Mouse (Mus musculus) intestine, postnatal 0 days (tissue): Measurements from ENCODE around the gene Ahnak. TPM values are rescaled to one million over a fixed set of nuclear protein-coding genes. Genes with fewer than 3 reads are reported as not detected.

Experiments used
- ATAC-seq: fragments of 200-750 bp; cut with Nextera tagmentation; 2 replicates; pipeline ENCODE4 v1.8.0; 2017; ENCODE audit warnings: mild to moderate bottlenecking, moderate TSS enrichment, moderate library complexity
- H3K27ac ChIP-seq: fragments of 300-500 bp; sonication (generic); 2 replicates; pipeline ENCODE4 v1.5.1; 2014; ENCODE audit warnings: mild to moderate bottlenecking, low read depth, low read length, moderate library complexity
- H3K27me3 ChIP-seq: fragments of 300-500 bp; sonication (generic); replicated peaks from 2 replicates; pipeline ENCODE4 v1.6.1; 2014; ENCODE audit warnings: low read length, mixed read lengths; ENCODE audit not compliant: control insufficient read depth, insufficient read depth
- H3K36me3 ChIP-seq: fragments of 300-500 bp; sonication (generic); 2 replicates; pipeline ENCODE4 v1.6.1; 2014; ENCODE audit warnings: mild to moderate bottlenecking, moderate library complexity; ENCODE audit not compliant: control insufficient read depth, insufficient read depth
- H3K4me1 ChIP-seq: fragments of 300-500 bp; sonication (generic); replicated peaks from 2 replicates; pipeline ENCODE4 v1.6.1; 2014; ENCODE audit warnings: antibody characterized with exemption, low read length, mixed read lengths; ENCODE audit not compliant: control insufficient read depth, insufficient read depth
- H3K4me2 ChIP-seq: fragments of 300-500 bp; sonication (generic); replicated peaks from 2 replicates; pipeline ENCODE4 v1.6.1; 2014; ENCODE audit warnings: low read depth, mild to moderate bottlenecking, moderate library complexity
- H3K4me3 ChIP-seq: fragments of 300-500 bp; sonication (generic); 2 replicates; pipeline ENCODE4 v1.5.1; 2014; ENCODE audit warnings: low read depth, low read length
- H3K9ac ChIP-seq: fragments of 300-500 bp; sonication (generic); 2 replicates; pipeline ENCODE4 v1.6.1; 2014; ENCODE audit warnings: mild to moderate bottlenecking, low read depth, low read length
- H3K9me3 ChIP-seq: fragments of 300-500 bp; sonication (generic); 2 replicates; pipeline ENCODE4 v1.6.1; 2016; ENCODE audit warnings: mixed run types; ENCODE audit not compliant: control insufficient read depth
- CTCF ChIP-seq: sonication (generic); IDR thresholded peaks from 2 replicates; pipeline ENCODE4 v1.5.1; 2016; ENCODE audit warnings: low read depth, mild to moderate bottlenecking, control low read depth, antibody characterized with exemption, moderate library complexity
- WGBS: fragments of 180-500 bp; shearing (Covaris S2); extraction: QIAGEN DNeasy Blood & Tissue Kit; methylation state at CpG from one replicate; pipeline ENCODE4 v1.1.7; 2014; 5-methylcytosine and 5-hydroxymethylcytosine counted together
- polyA plus RNA-seq: library from polyadenylated mRNA; unstranded; fragments of >200 nt; fragmentation: Nextera tagmentation; extraction: Ambion mirVana; gene quantifications from 2 replicates; pipeline ENCODE4 v1.2.1, GENCODE M21; 2015

The Ahnak gene
- polyA plus RNA-seq, 1 experiment from 2014 or later = 26.2 TPM

DNA sequence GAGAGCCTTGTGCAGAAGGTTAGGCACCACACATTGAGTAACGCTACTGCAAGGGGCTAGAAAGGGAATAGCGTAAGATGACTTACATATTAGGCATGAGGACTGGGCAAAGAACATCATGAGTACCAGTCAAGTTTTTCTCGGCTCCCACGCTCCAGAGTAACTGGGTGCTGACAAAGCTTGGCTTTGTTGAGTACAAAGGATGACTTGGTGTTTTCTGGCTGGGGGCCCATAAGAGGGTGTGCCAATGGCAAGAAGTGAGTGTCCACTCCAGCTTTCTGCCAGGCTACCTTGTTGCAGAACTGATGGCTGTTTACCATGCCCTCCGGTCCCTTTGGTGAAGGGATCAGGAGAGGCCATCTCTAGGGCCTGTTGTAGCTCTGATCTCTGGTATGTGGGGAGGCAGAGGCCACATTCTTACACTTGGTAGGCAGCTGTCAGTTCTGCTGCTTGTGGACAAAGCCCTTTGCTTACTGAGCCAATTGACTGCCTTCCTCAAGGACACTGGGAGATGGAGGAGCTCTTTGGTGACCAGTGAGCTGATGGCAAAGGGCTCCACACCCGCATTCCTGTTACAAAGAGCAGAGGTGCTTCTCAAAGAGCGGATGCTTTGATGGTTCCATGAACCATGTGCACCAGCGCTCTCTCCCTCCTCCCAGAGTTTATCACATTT is 72.3 kb downstream of the Ahnak start:
- peaks cover under 1% of the 10 kb centered on the region; the same call in 1 of the 2 replicates for H3K4me1 ChIP-seq
- H3K36me3 ChIP-seq = no peaks in the 10 kb centered on the region
- H3K27ac ChIP-seq = no peak overlapping the region
- H3K4me3 ChIP-seq = no peak overlapping the region
- H3K4me2 ChIP-seq = no peak overlapping the region
- 91% methylated on average over 8 of the region's 8 CpGs for WGBS
- no peak for TF ChIP-seq CTCF
- H3K9ac ChIP-seq = no peak overlapping the region
- ATAC-seq = no peak
- H3K27me3 ChIP-seq = no peaks in the 10 kb centered on the region
- H3K9me3 ChIP-seq = no peaks in the 10 kb centered on the region

DNA sequence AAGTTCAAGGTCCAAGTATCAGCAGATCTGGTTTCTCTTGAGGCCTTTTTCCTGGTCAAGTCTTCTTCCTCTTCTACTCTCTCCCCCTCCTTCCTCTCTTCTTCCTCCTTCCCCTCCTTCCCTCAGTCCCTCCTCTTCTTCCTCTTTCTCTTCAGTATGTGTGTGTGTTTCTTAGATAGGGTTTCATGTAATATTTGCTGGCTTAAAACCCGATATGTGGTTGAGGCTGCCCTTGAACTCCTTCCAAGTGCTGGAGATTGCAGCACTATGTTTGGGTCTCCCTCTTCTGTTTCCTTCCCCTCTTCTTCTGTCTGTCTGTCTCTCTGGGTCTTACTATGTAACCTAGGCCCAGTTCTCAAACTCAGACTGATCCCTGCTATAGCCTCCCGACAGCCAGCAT is 73.7 kb downstream of the Ahnak start:
- Histone ChIP-seq H3K27me3 (no peaks in the 10 kb centered on the region), H3K4me2 (no peak overlapping the region), H3K27ac (no peak overlapping the region), H3K36me3 (no peaks in the 10 kb centered on the region), H3K9me3 (no peaks in the 10 kb centered on the region), H3K4me3 (no peak overlapping the region), H3K9ac (no peak overlapping the region), H3K4me1 (peaks cover 3% of the 10 kb centered on the region; the same call in 1 of the 2 replicates)
- no peak for TF ChIP-seq CTCF
- WGBS = 90% methylated on average over 2 of the region's 2 CpGs
- no peak for ATAC-seq

DNA sequence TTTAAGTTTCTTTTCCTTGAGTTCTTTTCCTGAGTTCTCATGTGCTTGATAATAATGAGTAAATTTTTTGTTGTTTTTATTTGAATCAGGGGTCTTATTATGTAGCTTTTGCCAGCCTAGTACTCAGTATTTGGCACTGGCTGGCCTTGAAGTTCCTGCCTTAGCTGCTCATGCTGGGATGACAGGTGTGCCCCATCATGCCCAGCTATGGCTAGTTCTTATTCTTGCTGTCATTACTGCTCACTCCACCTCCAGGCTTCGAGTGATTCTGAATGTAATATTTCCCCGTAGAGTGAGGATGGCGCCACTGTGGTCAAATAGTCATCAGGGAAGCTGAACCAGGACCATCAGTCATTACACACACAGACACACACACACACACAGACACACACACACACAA is 74.7 kb downstream of the Ahnak start:
- TF ChIP-seq CTCF = no peak
- H3K9me3 ChIP-seq = no peaks in the 10 kb centered on the region
- ATAC-seq = no peak
- H3K27ac ChIP-seq = no peak overlapping the region
- H3K27me3 ChIP-seq = no peaks in the 10 kb centered on the region
- 82% methylated on average over 3 of the region's 3 CpGs for WGBS
- H3K4me2 ChIP-seq = no peak overlapping the region
- no peaks in the 10 kb centered on the region for H3K36me3 ChIP-seq
- H3K4me1 ChIP-seq = peaks cover 3% of the 10 kb centered on the region; the same call in 1 of the 2 replicates
- H3K9ac ChIP-seq = no peak overlapping the region
- H3K4me3 ChIP-seq = no peak overlapping the region

GRCm38 (mm10) chr19:9065621-9066561 is 76.8 kb downstream of the Ahnak start:
- no peak for TF ChIP-seq CTCF
- no peaks in the 10 kb centered on the region for H3K9me3 ChIP-seq
- no peaks in the 10 kb centered on the region for H3K36me3 ChIP-seq
- peak; percentile 85 for ATAC-seq
- H3K27me3 ChIP-seq = no peaks in the 10 kb centered on the region
- peak overlapping the region; percentile 22; the same call in 1 of the 2 replicates for H3K27ac ChIP-seq
- peaks cover 7% of the 10 kb centered on the region for H3K4me1 ChIP-seq
- WGBS = 32% methylated on average over 9 of the region's 9 CpGs
- H3K4me3 ChIP-seq = no peak overlapping the region
- no peak overlapping the region for H3K9ac ChIP-seq
- H3K4me2 ChIP-seq = 0 out of 2 replicates have a peak overlapping the region, but pooled peaks have one; percentile 18

DNA sequence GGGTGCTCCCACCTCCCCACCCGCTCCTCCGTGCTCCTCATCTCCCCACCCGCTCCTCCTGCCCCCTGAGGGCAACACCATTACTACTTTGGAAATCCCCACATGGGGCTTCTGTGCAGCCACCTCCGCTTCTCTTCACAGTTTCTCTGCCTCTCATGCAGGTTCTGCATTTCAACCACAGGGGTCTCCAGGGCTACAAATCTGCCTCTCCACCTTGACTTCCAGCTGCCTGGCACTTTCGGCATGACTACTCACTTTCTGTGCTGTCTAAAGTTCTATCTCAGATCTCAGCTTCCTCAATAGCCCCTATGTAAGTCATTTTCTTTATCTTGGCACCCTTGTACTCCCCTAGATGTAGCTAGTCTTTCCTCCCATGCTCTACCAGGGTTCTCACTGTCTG is 78.2 kb downstream of the Ahnak start:
- 87% methylated on average over 5 of the region's 5 CpGs for whole genome bisulfite sequencing
- ATAC-seq = no peak

GRCm38 (mm10) chr19:9069687-9070307 is 80.7 kb downstream of the Ahnak start:
- Histone ChIP-seq H3K9me3 (no peaks in the 10 kb centered on the region), H3K9ac (no peak overlapping the region), H3K4me1 (peaks cover 11% of the 10 kb centered on the region), H3K36me3 (no peaks in the 10 kb centered on the region), H3K4me2 (no peak overlapping the region), H3K4me3 (no peak overlapping the region), H3K27me3 (no peaks in the 10 kb centered on the region), H3K27ac (peak overlapping the region; percentile 68; the same call in 1 of the 2 replicates)
- 50% methylated on average over 8 of the region's 8 CpGs for WGBS
- TF ChIP-seq CTCF = 0 out of 2 replicates have a peak, but pooled peaks have one; percentile 8
- ATAC-seq = no peak

More for the DNA sequence above, 78.2 kb downstream of the Ahnak start:
- no peaks in the 10 kb centered on the region for H3K9me3 ChIP-seq
- TF ChIP-seq CTCF = no peak
- H3K9ac ChIP-seq = no peak overlapping the region
- peaks cover 11% of the 10 kb centered on the region for H3K4me1 ChIP-seq
- no peak overlapping the region for H3K27ac ChIP-seq
- no peak overlapping the region for H3K4me3 ChIP-seq
- H3K36me3 ChIP-seq = no peaks in the 10 kb centered on the region
- no peaks in the 10 kb centered on the region for H3K27me3 ChIP-seq
- H3K4me2 ChIP-seq = no peak overlapping the region
